Mouse (Mus musculus): ENCODE measurements at regions not wholly inside any gene's neighbourhood (a gene's known extent, or its start where the extent isn't known, plus 50 kb on each side); places are given as distances from the start of the nearest gene placed in this dataset.

DNA sequence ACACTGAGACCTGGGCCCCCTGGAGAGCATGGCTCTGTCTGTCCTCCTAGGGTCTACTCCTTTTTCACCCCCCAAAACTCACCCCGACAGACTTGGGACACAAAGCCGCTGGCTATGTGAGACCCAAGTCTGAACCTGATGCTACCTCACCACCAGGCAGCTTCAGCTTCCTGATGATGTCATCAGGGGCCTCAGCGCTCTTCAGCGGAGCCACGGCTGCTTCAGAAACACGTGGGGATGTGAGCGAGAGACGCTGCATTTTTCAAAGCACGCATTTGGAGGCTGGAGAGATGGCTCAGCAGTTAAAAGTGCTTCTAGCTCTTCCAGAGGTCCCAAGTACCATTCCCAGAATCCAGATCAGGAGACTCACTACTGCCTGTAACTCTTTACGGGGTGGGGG, 72.3 kb upstream of the Ptpn1 start:
- ATAC-seq (ENCODE audit: low read depth): no peak
- Histone ChIP-seq H3K27ac (no peak overlapping the region), H3K4me3 (replicated peaks) (no peak overlapping the region), H3K4me2 (no peak overlapping the region), H3K27me3 (peaks cover 2% of the 10 kb centered on the region; the same call in 1 of the 2 replicates), H3K4me1 (replicated peaks) (peaks cover 34% of the 10 kb centered on the region), H3K9ac (no peak overlapping the region), H3K9me3 (replicated peaks) (no peaks in the 10 kb centered on the region), H3K36me3 (no peaks in the 10 kb centered on the region)
- WGBS (ENCODE audit: insufficient replicate concordance): 34% methylated on average over 10 of the region's 10 CpGs
- DNase-seq: no peak

DNA sequence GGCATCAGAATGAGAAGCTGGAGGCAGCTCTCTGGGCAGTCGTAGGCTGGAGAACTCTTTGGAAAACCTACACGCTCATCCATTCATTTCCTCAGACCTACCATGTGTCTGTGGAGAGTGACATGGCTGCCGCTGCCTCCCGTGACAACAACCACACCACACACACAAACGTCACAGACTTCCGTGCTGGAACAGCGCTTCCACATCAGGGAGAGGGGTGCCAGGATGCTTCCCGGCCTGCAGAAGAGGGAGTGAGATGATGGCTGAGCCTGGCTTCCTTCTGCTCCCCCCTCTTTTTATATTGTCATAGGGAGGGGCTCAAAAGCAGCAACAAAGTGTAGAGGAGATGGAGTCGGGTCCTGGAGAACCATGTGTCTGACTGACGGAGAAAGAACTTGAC, 73.5 kb upstream of the Ptpn1 start:
- Histone ChIP-seq H3K27ac (no peak overlapping the region), H3K36me3 (no peaks in the 10 kb centered on the region), H3K9ac (no peak overlapping the region), H3K4me3 (replicated peaks) (no peak overlapping the region), H3K9me3 (replicated peaks) (no peaks in the 10 kb centered on the region), H3K27me3 (peaks cover 2% of the 10 kb centered on the region; the same call in 1 of the 2 replicates), H3K4me2 (no peak overlapping the region), H3K4me1 (replicated peaks) (peaks cover 34% of the 10 kb centered on the region)
- DNase-seq (no peak), ATAC-seq (ENCODE audit: low read depth) (no peak)
- 60% methylated on average over 10 of the region's 10 CpGs for WGBS (ENCODE audit: insufficient replicate concordance)

DNA sequence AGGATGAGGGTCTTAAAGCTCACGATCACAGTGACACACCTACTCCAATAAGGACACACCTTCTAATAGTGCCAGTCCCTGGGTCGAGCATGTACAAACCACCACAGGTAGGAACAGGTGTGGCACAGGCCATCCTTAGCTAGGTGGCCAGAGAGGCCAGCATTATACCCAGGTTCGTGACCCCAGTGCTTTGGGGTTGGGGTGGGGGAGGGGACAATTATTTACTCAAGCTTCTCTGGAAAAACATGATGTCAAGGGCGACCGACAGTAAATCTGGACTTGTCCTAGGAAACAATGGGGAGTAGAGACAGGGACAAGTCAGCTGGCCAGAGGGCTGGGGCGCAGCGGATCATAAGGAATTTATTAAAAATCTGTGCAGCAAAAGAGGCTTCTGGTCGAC, 73.9 kb upstream of the Ptpn1 start:
- H3K4me3 ChIP-seq (replicated peaks): no peak overlapping the region
- DNase-seq (no peak), ATAC-seq (ENCODE audit: low read depth) (no peak)
- H3K4me2 ChIP-seq: no peak overlapping the region
- peaks cover 34% of the 10 kb centered on the region for H3K4me1 ChIP-seq (replicated peaks)
- no peaks in the 10 kb centered on the region for H3K36me3 ChIP-seq
- H3K27me3 ChIP-seq: peaks cover 4% of the 10 kb centered on the region; the same call in 1 of the 2 replicates
- 62% methylated on average over 8 of the region's 8 CpGs for WGBS (ENCODE audit: insufficient replicate concordance)
- H3K9ac ChIP-seq: no peak overlapping the region
- H3K27ac ChIP-seq: no peak overlapping the region
- no peaks in the 10 kb centered on the region for H3K9me3 ChIP-seq (replicated peaks)

DNA sequence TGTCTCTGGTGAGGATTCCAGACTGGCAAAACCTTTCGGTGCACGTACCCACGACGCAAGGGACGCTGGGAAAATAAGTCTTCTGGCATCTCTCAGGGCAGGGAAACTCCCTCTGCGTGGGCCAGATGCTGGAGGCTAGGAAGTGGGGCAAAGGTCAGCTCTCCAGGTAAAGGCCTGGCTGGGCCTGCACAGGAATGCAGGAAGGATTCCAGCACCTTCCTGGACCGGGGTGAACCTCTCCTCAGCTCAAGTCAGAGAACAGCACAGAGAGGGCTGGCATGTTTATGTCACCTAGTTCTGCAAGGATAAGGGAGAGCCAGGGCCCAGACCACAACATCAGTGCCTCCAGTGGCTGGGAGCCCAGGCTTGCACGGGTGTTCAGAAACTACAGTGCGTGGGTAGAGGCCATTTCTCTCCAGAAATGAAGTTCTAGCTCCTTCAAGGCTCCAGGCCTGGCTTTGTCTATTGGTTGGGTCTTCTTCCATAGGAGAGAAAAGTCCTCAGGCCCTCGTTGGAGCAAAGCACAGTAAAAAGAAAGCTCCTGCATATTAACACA, 74.9 kb upstream of the Ptpn1 start:
- no peak for ATAC-seq (ENCODE audit: low read depth)
- H3K4me2 ChIP-seq: no peak overlapping the region
- DNase-seq: no peak

DNA sequence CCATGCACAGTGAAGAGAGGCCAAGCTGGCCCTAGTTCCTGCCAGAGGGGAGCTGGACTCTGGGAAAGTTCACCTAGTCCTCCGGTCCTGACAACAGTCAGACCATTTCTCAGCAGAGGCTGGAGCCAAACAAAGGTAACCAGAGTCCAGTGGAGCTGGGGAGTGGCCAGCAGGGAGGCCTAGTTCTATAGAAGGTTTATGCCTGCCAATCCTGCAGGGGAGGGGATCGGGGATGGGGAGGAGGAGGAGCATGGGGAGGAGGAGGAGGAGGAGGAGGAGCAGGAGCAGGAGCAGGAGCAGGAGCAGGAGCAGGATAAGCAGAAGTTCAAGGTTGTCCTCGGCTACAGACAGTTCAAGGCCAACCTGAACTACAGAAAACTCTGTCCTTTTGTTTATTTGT, 75.8 kb upstream of the Ptpn1 start:
- WGBS (ENCODE audit: insufficient replicate concordance): 53% methylated on average over 3 of the region's 3 CpGs
- DNase-seq (no peak), ATAC-seq (ENCODE audit: low read depth) (no peak)
- Histone ChIP-seq H3K4me2 (no peak overlapping the region), H3K27ac (no peak overlapping the region), H3K9me3 (replicated peaks) (no peaks in the 10 kb centered on the region), H3K27me3 (0 out of 2 replicates have a peak, but pooled peaks cover 8% of the 10 kb centered on the region), H3K36me3 (no peaks in the 10 kb centered on the region), H3K9ac (no peak overlapping the region), H3K4me3 (replicated peaks) (no peak overlapping the region), H3K4me1 (replicated peaks) (peaks cover 50% of the 10 kb centered on the region)

More for the DNA sequence above, 74.9 kb upstream of the Ptpn1 start:
- Histone ChIP-seq H3K36me3 (no peaks in the 10 kb centered on the region), H3K4me3 (replicated peaks) (no peak overlapping the region), H3K9me3 (replicated peaks) (no peaks in the 10 kb centered on the region), H3K27ac (no peak overlapping the region), H3K4me1 (replicated peaks) (peaks cover 40% of the 10 kb centered on the region), H3K27me3 (peaks cover 8% of the 10 kb centered on the region; the same call in 1 of the 2 replicates), H3K9ac (no peak overlapping the region)
- WGBS (ENCODE audit: insufficient replicate concordance): 63% methylated on average over 10 of the region's 10 CpGs

DNA sequence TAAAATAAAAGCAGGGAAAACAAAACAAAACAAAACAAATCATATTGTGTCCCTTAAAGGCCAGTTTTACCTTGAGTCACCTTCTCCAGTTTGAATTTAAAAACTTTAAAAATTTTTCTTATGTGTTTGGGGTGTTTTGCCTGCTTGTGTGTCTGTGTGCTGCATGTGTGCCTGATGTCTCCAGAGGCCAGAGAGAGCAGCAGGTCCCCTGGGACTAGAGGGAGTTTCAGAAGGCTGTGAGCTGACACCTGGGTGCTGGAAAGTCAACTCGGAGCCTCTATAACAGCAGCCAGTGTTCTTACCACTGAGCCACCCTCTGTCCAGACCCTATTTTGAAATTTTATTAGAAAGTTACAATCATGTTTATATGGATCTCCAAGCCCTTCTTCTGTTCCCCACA, 77.8 kb upstream of the Ptpn1 start:
- H3K9me3 ChIP-seq (replicated peaks): no peaks in the 10 kb centered on the region
- H3K4me1 ChIP-seq (replicated peaks): peaks cover 38% of the 10 kb centered on the region
- peaks cover 5% of the 10 kb centered on the region; the same call in 1 of the 2 replicates for H3K27me3 ChIP-seq
- WGBS (ENCODE audit: insufficient replicate concordance): 62% methylated on average over 1 of the region's 1 CpGs
- H3K4me2 ChIP-seq: no peak overlapping the region
- no peak for DNase-seq
- no peak for ATAC-seq (ENCODE audit: low read depth)
- no peak overlapping the region for H3K4me3 ChIP-seq (replicated peaks)
- H3K36me3 ChIP-seq: no peaks in the 10 kb centered on the region
- H3K27ac ChIP-seq: no peak overlapping the region
- H3K9ac ChIP-seq: no peak overlapping the region

DNA sequence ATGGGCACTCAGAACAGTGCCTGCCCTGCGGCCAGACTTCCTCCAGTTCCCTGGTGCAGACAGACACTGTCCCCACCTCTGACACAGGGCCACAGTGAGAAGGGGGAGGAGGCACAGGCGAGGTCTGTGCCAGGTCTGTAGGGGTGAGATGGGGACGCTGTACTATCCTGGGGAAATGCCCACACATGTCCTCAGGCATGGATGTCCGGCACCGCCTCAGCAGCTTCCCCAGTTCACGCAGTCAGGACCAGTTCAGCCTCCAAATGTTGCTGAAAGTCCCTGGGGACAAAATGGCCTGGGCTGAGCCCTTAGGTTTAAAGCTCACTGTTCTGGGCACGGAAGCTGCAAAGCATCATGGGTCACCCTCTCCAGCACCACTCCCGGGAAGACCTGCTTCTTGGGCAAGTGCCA, 78.4 kb upstream of the Ptpn1 start:
- 61% methylated on average over 8 of the region's 8 CpGs for WGBS (ENCODE audit: insufficient replicate concordance)
- DNase-seq (no peak), ATAC-seq (ENCODE audit: low read depth) (no peak)
- peaks cover 36% of the 10 kb centered on the region for H3K4me1 ChIP-seq (replicated peaks)
- H3K4me2 ChIP-seq: no peak overlapping the region
- H3K27ac ChIP-seq: no peak overlapping the region
- H3K27me3 ChIP-seq: peaks cover 5% of the 10 kb centered on the region; the same call in 1 of the 2 replicates
- H3K36me3 ChIP-seq: no peaks in the 10 kb centered on the region
- H3K4me3 ChIP-seq (replicated peaks): no peak overlapping the region
- H3K9me3 ChIP-seq (replicated peaks): no peaks in the 10 kb centered on the region
- no peak overlapping the region for H3K9ac ChIP-seq

DNA sequence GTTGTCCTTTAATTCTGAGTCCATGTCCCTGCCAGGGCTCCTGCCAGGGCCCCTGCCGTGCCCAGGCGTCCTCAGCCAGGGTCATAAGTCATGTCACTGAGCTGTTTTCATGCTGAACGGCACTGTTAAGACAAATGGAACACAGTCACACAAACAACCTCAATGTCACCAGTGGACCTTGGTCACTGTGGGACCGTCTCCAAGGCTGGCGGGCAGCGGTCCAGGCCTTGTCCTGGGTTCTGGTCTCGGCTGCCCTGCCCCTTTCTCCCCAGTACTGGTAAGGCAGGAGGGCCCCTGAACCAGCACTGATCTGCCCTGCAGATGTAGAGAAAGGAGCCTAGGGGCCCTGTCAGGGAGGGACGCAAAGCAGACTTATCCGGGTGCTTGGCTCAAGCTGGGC, 79.3 kb upstream of the Ptpn1 start:
- Histone ChIP-seq H3K4me1 (replicated peaks) (peaks cover 33% of the 10 kb centered on the region), H3K4me3 (replicated peaks) (no peak overlapping the region), H3K27me3 (peaks cover 5% of the 10 kb centered on the region; the same call in 1 of the 2 replicates), H3K9me3 (replicated peaks) (no peaks in the 10 kb centered on the region), H3K9ac (no peak overlapping the region), H3K36me3 (no peaks in the 10 kb centered on the region), H3K27ac (no peak overlapping the region), H3K4me2 (no peak overlapping the region)
- ATAC-seq (ENCODE audit: low read depth) (no peak), DNase-seq (no peak)
- 59% methylated on average over 9 of the region's 9 CpGs for WGBS (ENCODE audit: insufficient replicate concordance)

DNA sequence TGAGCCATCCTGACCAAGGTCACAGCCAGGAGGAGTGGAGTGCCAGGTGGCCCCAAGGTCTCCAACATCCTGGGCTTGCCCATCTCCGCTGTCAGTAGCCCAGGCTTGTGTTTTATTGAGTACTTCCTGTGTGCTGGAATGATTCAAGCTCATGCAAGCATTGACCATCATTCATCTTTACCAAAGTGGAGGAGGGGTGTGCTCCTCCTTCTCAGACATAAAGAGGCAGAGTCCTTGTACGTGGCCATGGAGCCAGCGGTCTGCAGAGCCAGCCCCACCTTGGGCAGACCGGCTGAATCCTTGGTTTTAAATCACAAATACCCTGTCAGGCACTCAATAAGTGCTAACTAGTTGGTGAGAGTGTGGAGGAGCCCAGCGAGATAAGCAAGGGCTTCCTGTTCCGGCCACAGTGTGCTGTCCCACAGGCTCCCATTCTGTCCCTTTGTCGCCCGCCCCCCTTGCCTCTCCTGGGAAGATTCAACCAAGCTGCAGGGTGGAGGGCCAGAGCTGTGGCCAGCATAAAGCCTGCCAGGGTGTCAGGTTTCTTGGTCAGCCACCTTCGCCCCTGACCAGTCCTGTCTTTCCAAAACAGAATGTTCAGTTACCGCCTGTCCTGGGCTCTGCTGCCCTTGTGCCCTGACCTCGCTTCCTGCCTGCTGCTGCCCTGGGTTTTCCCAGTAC, 80.5 kb upstream of the Ptpn1 start:
- H3K27ac ChIP-seq: no peak overlapping the region

DNA sequence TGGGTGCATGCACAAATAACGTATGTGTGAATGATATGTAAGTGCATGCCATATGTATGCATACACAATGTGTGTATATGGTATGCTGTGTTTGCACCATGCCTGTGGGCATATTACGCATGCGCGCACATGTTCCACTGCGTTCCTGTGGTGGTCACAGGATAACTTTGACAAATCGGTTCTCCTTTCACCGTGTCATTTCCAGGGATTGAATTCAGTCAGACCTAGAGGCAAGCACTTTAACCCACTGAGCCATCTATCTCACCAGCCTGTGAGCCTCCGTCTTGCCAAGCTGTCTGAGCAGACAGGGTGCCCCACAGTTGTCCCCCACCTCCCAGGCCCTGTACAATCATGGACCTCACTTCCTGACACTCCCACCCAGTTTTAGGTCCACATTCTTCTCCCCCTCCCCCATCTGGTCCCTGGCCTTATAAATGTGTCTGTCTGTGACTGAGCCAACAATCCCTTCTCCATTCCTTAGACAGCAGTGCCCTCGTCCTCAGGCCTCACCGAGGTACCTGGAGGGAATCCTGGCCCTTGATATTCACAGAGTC, 81.8 kb upstream of the Ptpn1 start:
- Histone ChIP-seq H3K4me1 (replicated peaks) (peaks cover 19% of the 10 kb centered on the region), H3K4me2 (no peak overlapping the region), H3K27me3 (peaks cover 5% of the 10 kb centered on the region; the same call in 1 of the 2 replicates), H3K4me3 (replicated peaks) (no peak overlapping the region), H3K36me3 (no peaks in the 10 kb centered on the region), H3K9ac (no peak overlapping the region), H3K9me3 (replicated peaks) (no peaks in the 10 kb centered on the region), H3K27ac (no peak overlapping the region)
- DNase-seq: no peak
- WGBS (ENCODE audit: insufficient replicate concordance): 57% methylated on average over 10 of the region's 10 CpGs
- ATAC-seq (ENCODE audit: low read depth): no peak

More for the DNA sequence above, 80.5 kb upstream of the Ptpn1 start:
- Histone ChIP-seq H3K27me3 (peaks cover 5% of the 10 kb centered on the region; the same call in 1 of the 2 replicates), H3K4me2 (no peak overlapping the region), H3K4me1 (replicated peaks) (peaks cover 20% of the 10 kb centered on the region), H3K36me3 (no peaks in the 10 kb centered on the region), H3K9ac (no peak overlapping the region), H3K9me3 (replicated peaks) (no peaks in the 10 kb centered on the region), H3K4me3 (replicated peaks) (no peak overlapping the region)
- no peak for DNase-seq
- ATAC-seq (ENCODE audit: low read depth): 0 out of 2 replicates have a peak, but pooled peaks have one; percentile 37
- 6% methylated on average over 11 of the region's 11 CpGs for WGBS (ENCODE audit: insufficient replicate concordance)

DNA sequence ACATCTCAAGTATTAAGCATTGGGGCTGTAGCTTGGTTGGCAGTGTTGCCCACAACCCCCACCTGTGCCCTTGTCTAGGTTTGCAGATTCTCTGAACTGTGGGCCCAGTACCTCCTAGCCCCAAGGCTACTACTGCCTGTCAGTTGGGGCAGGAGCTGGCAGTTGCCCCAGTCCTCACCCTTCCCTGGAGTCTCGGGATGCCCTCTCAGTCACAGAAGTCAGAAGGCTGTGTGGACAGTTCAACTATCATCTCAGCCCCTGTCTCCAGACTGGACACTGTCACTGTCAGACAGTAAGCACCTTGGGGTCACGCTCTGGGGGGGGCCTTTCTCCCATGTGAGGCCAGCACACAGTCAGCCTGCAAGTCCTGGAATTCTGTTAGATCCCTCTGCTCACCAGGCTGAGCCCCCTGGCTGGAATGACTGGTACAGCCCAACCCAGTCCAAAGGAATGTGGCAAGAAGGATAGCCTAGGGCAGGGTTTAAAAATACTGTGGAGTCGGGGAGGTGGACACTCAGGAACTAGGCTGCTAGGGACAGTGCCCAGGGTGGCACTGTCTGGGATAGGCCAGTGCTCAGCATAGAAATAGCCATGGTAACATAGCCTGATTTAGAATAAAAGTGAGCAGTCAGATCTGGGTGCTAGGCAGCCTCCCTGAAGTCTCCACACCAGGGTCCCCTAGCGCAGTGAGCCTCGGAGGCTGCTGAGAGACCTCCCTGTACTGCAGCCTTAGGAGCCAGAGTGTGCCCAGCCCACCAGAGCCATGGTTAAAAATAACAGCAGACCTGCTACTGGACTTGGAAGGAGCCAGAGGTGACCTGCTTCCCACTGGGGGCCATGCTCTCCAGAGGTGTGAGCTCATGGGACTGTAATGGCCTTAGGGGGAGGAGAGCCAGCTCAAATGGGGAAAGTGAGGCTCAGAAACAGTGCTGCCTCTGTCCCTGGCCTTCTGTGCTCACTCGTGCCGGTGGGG, 83.1 kb upstream of the Ptpn1 start:
- no peak overlapping the region for H3K4me2 ChIP-seq
- H3K4me3 ChIP-seq (replicated peaks): no peak overlapping the region
- H3K4me1 ChIP-seq (replicated peaks): peaks cover 19% of the 10 kb centered on the region
- ATAC-seq (ENCODE audit: low read depth) (no peak), DNase-seq (no peak)
- H3K27me3 ChIP-seq: peaks cover 5% of the 10 kb centered on the region; the same call in 1 of the 2 replicates
- WGBS (ENCODE audit: insufficient replicate concordance): 59% methylated on average over 7 of the region's 7 CpGs
- H3K9ac ChIP-seq: no peak overlapping the region
- no peak overlapping the region for H3K27ac ChIP-seq
- H3K36me3 ChIP-seq: no peaks in the 10 kb centered on the region
- no peaks in the 10 kb centered on the region for H3K9me3 ChIP-seq (replicated peaks)
